Mouse (Mus musculus) G1E (cell line): Measurements from ENCODE around the gene Myo1d.

Source experiments
- CTCF ChIP-seq: IDR thresholded peaks from 2 replicates; pipeline ENCODE4 v1.5.1; 2012; ENCODE audit warnings: low read depth, low read length, inconsistent platforms, mixed read lengths
- POLR2AphosphoS5 ChIP-seq: IDR thresholded peaks from 2 replicates; pipeline ENCODE4 v1.6.1; 2012; ENCODE audit warnings: low read depth, low read length, inconsistent platforms; ENCODE audit not compliant: insufficient replicate concordance

GRCm38 (mm10) chr11:80515895-80516294, 263.9 kb downstream of the Myo1d start:
- TF ChIP-seq CTCF (no peak), POLR2AphosphoS5 (no peak)
